Mouse (Mus musculus) embryonic facial prominence, embryonic 15.5 days (tissue): ENCODE results near the gene F2. TPM values are rescaled to one million over a fixed set of nuclear protein-coding genes. Genes with fewer than 3 reads are reported as not detected.

Source experiments
- ATAC-seq: fragments of 200-750 bp; cut with Nextera tagmentation; 2 replicates; pipeline ENCODE4 v1.8.0; 2017; ENCODE audit warnings: low read depth, moderate TSS enrichment; ENCODE audit not compliant: insufficient number of reproducible peaks, low FRiP score, low TSS enrichment
- H3K27ac ChIP-seq: fragments of 300-500 bp; sonication (generic); replicated peaks from 2 replicates; pipeline ENCODE4 v1.5.1; 2015; ENCODE audit warnings: mild to moderate bottlenecking, inconsistent platforms
- H3K27me3 ChIP-seq: fragments of 300-500 bp; sonication (generic); 2 replicates; pipeline ENCODE4 v1.6.1; 2015; ENCODE audit warnings: inconsistent platforms
- H3K36me3 ChIP-seq: fragments of 300-500 bp; sonication (generic); 2 replicates; pipeline ENCODE4 v1.6.1; 2015; ENCODE audit warnings: mild to moderate bottlenecking, inconsistent platforms
- H3K4me1 ChIP-seq: fragments of 300-500 bp; sonication (generic); 2 replicates; pipeline ENCODE4 v1.6.1; 2015; ENCODE audit warnings: inconsistent platforms
- H3K4me2 ChIP-seq: fragments of 300-500 bp; sonication (generic); replicated peaks from 2 replicates; pipeline ENCODE4 v1.6.1; 2015; ENCODE audit warnings: mild to moderate bottlenecking, inconsistent platforms
- H3K4me3 ChIP-seq: fragments of 300-500 bp; sonication (generic); replicated peaks from 2 replicates; pipeline ENCODE4 v1.5.1; 2015; ENCODE audit warnings: mild to moderate bottlenecking, inconsistent platforms
- H3K9ac ChIP-seq: fragments of 300-500 bp; sonication (generic); 2 replicates; pipeline ENCODE4 v1.6.1; 2015; ENCODE audit warnings: inconsistent platforms
- H3K9me3 ChIP-seq: fragments of 300-500 bp; sonication (generic); replicated peaks from 2 replicates; pipeline ENCODE4 v1.6.1; 2016; ENCODE audit warnings: inconsistent platforms
- WGBS: fragments of 180-500 bp; shearing (Covaris S2); methylation state at CpG from one replicate; pipeline ENCODE4 v1.1.7; 2015; 5-methylcytosine and 5-hydroxymethylcytosine counted together
- polyA plus RNA-seq: library from polyadenylated mRNA; unstranded; fragments of >200 nt; fragmentation: Nextera tagmentation; extraction: Ambion mirVana; gene quantifications from 2 replicates; pipeline ENCODE4 v1.2.1, GENCODE M21; 2015

Gene F2
- 1.0 and 1.5 TPM in 2 replicates for polyA plus RNA-seq

DNA sequence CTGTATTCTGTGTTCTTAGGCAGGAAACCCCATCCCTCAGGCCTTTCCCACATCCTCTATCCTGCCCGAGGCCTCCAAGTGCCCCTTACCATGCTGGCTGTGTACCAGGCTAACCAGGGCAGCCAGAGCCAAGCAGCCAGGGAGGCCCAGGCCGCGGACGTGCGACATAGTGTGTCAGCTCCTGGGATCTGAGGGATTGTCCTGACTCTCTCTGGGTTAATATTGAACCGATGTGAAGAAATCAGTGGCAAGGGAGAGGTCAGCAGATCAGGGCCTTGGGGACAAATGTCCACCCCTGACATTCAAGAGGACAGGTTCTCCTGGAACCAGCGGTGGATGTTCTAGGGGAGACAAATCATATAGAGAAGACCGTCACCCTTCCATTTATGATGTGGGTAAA is at the start of gene F2:
Gene F2 (minus strand): TSS at position 186 of the 400 bp plus-strand sequence.
- Histone ChIP-seq H3K27ac (no peak within 1 kb of the TSS), H3K36me3 (no peaks in the 10 kb centered on the region), H3K9me3 (no peaks in the 10 kb centered on the region), H3K4me2 (no peak within 1 kb of the TSS), H3K27me3 (no peaks in the 10 kb centered on the region), H3K9ac (no peak within 1 kb of the TSS), H3K4me1 (no peaks in the 10 kb centered on the region), H3K4me3 (no peak within 1 kb of the TSS)
- WGBS, result 87% methylated on average over 8 of the region's 8 CpGs
- no peak for ATAC-seq

GRCm38 (mm10) chr2:91683919-91684318 is 47.7 kb upstream of the F2 start:
- Histone ChIP-seq H3K9me3 (no peaks in the 10 kb centered on the region), H3K27ac (no peak overlapping the region), H3K4me1 (no peaks in the 10 kb centered on the region), H3K4me3 (no peak overlapping the region), H3K27me3 (no peaks in the 10 kb centered on the region), H3K36me3 (peaks cover 69% of the 10 kb centered on the region), H3K9ac (no peak overlapping the region), H3K4me2 (no peak overlapping the region)
- ATAC-seq, result no peak
- WGBS, result 76% methylated on average over 8 of the region's 8 CpGs

DNA sequence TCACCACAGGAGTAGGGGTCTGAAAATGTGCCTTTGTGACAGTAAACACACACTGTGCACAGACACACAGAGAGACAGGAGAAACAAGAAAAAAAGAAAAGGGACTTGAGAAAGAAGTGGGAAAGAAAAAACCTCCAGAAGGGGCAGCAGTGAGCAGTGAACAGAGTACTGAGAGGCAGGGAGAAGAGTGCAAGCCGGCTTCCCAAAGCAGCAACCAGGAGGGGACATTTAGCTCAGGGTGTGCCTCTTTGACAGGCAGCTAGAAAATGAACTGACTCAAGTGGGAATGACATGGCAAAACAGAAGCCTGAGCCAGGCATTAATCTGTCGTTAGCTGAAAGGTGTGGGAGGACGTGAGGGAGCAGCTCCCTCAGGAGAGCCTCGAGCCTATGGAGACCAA is 46.6 kb upstream of the F2 start:
- Histone ChIP-seq H3K9ac (no peak overlapping the region), H3K27ac (no peak overlapping the region), H3K27me3 (no peaks in the 10 kb centered on the region), H3K4me1 (no peaks in the 10 kb centered on the region), H3K4me2 (no peak overlapping the region), H3K4me3 (no peak overlapping the region), H3K36me3 (peaks cover 72% of the 10 kb centered on the region), H3K9me3 (no peaks in the 10 kb centered on the region)
- ATAC-seq, result 0 out of 2 replicates have a peak, but pooled peaks have one; percentile 43
- WGBS, result 42% methylated on average over 4 of the region's 4 CpGs

DNA sequence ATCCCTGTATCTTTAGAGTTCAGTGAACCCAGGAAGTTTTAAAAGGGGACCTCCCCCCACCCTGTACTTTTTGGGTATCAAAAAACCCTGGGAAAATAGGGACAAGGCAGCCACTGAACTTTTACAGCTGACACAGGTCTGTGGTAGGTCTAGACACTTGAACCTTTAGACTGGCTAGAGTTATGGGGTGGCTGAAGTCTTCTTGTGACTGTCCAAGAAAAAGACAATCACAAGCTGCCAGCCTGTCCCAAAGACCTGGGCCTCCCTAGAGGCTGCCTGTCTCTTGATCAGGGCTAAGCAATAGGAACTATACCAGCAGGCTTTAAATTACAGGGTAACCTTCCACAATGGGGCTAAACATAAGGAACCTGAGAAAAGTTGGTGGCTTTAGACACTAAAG is 40.7 kb upstream of the F2 start:
- Histone ChIP-seq H3K9me3 (no peaks in the 10 kb centered on the region), H3K36me3 (peaks cover 88% of the 10 kb centered on the region), H3K27me3 (no peaks in the 10 kb centered on the region), H3K4me2 (no peak overlapping the region), H3K27ac (no peak overlapping the region; the same call in 1 of the 2 replicates), H3K9ac (no peak overlapping the region), H3K4me1 (no peaks in the 10 kb centered on the region), H3K4me3 (no peak overlapping the region)
- no peak for ATAC-seq

DNA sequence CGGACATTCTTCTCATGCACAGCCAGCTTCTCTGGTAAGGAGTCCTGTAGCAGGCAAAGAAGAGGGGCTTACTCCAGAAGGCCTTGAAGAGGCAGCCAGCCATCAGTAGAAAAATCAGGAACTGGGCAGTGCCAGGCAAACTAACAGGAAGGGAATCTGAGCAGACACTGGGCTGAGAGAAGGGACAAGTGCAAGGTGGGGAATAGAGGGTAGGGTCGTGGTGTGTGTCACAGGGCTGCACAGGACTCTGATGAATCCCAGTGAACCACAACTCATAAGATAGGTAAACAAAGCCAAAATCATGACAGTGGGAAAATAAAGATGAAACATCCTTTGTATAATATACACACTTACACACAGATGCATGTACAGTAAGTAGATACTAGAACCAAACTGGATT is 40.2 kb upstream of the F2 start:
- Histone ChIP-seq H3K4me3 (no peak overlapping the region), H3K4me1 (no peaks in the 10 kb centered on the region), H3K9ac (no peak overlapping the region), H3K27me3 (no peaks in the 10 kb centered on the region), H3K27ac (no peak overlapping the region), H3K9me3 (no peaks in the 10 kb centered on the region), H3K36me3 (peaks cover 90% of the 10 kb centered on the region), H3K4me2 (no peak overlapping the region)
- 71% methylated on average over 2 of the region's 2 CpGs for WGBS
- no peak for ATAC-seq

- WGBS, result 75% methylated on average over 5 of the region's 5 CpGs
- ATAC-seq, result no peak
Observed at GRCm38 (mm10) chr2:91674895-91675294, 38.7 kb upstream of the F2 start.

GRCm38 (mm10) chr2:91673587-91673986 is 37.4 kb upstream of the F2 start:
- no peaks in the 10 kb centered on the region for H3K4me1 ChIP-seq
- no peaks in the 10 kb centered on the region for H3K27me3 ChIP-seq
- 88% methylated on average over 2 of the region's 2 CpGs for WGBS
- H3K36me3 ChIP-seq, result peaks cover 94% of the 10 kb centered on the region
- ATAC-seq, result no peak
- no peak overlapping the region for H3K27ac ChIP-seq
- H3K4me2 ChIP-seq, result no peak overlapping the region
- H3K9me3 ChIP-seq, result no peaks in the 10 kb centered on the region
- H3K4me3 ChIP-seq, result no peak overlapping the region
- no peak overlapping the region for H3K9ac ChIP-seq

More at GRCm38 (mm10) chr2:91674895-91675294, 38.7 kb upstream of the F2 start:
- no peak overlapping the region for H3K4me3 ChIP-seq
- H3K27ac ChIP-seq, result no peak overlapping the region
- H3K9me3 ChIP-seq, result no peaks in the 10 kb centered on the region
- no peak overlapping the region for H3K9ac ChIP-seq
- H3K27me3 ChIP-seq, result no peaks in the 10 kb centered on the region
- H3K36me3 ChIP-seq, result peaks cover 91% of the 10 kb centered on the region
- H3K4me1 ChIP-seq, result no peaks in the 10 kb centered on the region
- H3K4me2 ChIP-seq, result no peak overlapping the region

GRCm38 (mm10) chr2:91670038-91670437 is 33.8 kb upstream of the F2 start:
- Histone ChIP-seq H3K4me3 (no peak overlapping the region), H3K36me3 (peaks cover 90% of the 10 kb centered on the region), H3K27ac (no peak overlapping the region), H3K9ac (no peak overlapping the region), H3K4me2 (no peak overlapping the region), H3K27me3 (no peaks in the 10 kb centered on the region), H3K9me3 (no peaks in the 10 kb centered on the region), H3K4me1 (no peaks in the 10 kb centered on the region)
- 91% methylated on average over 6 of the region's 6 CpGs for WGBS
- no peak for ATAC-seq

DNA sequence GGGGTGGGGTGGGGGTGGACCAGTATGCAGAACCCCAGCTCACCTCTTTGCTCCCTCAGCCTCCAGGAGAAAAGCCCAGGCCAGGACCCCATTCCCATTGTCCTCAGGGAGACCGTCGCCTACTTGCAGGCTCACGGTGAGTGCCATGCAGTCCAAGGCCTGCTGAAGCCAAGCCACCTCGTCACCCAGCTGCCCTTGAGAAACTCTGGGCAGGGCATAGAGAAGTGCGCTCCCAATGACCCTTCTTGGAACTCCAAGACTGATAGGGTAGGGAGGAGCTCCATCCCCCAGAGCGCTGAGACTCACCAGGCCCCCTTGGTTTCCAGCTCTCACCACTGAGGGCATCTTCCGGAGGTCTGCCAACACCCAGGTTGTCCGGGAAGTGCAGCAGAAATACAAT is 33.1 kb upstream of the F2 start:
- no peak overlapping the region for H3K4me2 ChIP-seq
- 90% methylated on average over 8 of the region's 8 CpGs for WGBS
- H3K27ac ChIP-seq, result no peak overlapping the region
- H3K4me3 ChIP-seq, result no peak overlapping the region
- H3K4me1 ChIP-seq, result no peaks in the 10 kb centered on the region
- no peaks in the 10 kb centered on the region for H3K9me3 ChIP-seq
- peaks cover 90% of the 10 kb centered on the region for H3K36me3 ChIP-seq
- no peak for ATAC-seq
- H3K9ac ChIP-seq, result no peak overlapping the region
- no peaks in the 10 kb centered on the region for H3K27me3 ChIP-seq

- Histone ChIP-seq H3K27ac (no peak overlapping the region), H3K9ac (no peak overlapping the region), H3K27me3 (no peaks in the 10 kb centered on the region), H3K9me3 (no peaks in the 10 kb centered on the region), H3K4me1 (no peaks in the 10 kb centered on the region), H3K36me3 (peaks cover 93% of the 10 kb centered on the region), H3K4me3 (no peak overlapping the region), H3K4me2 (no peak overlapping the region)
- ATAC-seq, result no peak
- whole genome bisulfite sequencing, result 56% methylated on average over 2 of the region's 2 CpGs
Observed at GRCm38 (mm10) chr2:91667747-91668146, 31.5 kb upstream of the F2 start.

DNA sequence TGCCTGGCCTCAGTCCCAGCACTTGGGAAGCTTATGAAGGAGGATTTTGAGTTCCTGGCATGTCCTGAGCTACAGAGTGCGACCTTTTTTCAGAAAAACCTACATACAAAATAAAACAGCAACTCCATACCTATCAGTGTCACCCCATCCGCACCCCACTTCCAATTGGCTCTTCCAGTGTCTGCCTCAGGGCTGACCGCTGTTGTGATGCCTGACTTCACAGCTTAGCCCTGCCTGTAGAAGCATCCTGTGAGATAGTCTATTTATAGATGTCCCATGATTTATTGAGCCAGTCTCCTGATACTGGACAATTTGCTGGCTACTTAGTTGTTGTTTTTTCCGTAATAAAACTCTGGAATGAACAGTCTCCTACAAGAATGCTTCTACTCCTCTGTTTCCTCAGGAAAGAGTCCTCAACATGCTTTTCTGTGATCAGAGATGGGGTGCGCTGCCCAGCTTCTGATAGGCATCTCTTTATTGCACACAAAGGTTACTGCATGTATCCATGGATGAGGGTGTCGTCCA is 30.2 kb upstream of the F2 start:
- H3K9me3 ChIP-seq, result no peaks in the 10 kb centered on the region
- H3K36me3 ChIP-seq, result peaks cover 92% of the 10 kb centered on the region
- no peak overlapping the region for H3K9ac ChIP-seq
- no peak overlapping the region for H3K4me3 ChIP-seq
- ATAC-seq, result no peak
- no peak overlapping the region for H3K27ac ChIP-seq
- WGBS, result 95% methylated on average over 6 of the region's 6 CpGs
- no peak overlapping the region for H3K4me2 ChIP-seq
- H3K4me1 ChIP-seq, result no peaks in the 10 kb centered on the region
- no peaks in the 10 kb centered on the region for H3K27me3 ChIP-seq

GRCm38 (mm10) chr2:91664780-91665179 is 28.6 kb upstream of the F2 start:
- H3K36me3 ChIP-seq, result peaks cover 86% of the 10 kb centered on the region

More at GRCm38 (mm10) chr2:91664780-91665179, 28.6 kb upstream of the F2 start:
- Histone ChIP-seq H3K4me3 (no peak overlapping the region), H3K9ac (no peak overlapping the region), H3K4me1 (no peaks in the 10 kb centered on the region), H3K4me2 (no peak overlapping the region), H3K27ac (no peak overlapping the region), H3K27me3 (no peaks in the 10 kb centered on the region), H3K9me3 (no peaks in the 10 kb centered on the region)
- ATAC-seq, result no peak
